Mouse (Mus musculus) lung, postnatal 25 days (tissue): ENCODE data around the gene Pkd1l3.

Experiments
- DNase-seq: peaks from one replicate; pipeline ENCODE4 v3.0.0; 2022; ENCODE audit warnings: low spot score

Gene Pkd1l3

GRCm38 (mm10) chr8:109632498-109632897 lies 18.2 kb downstream of the Pkd1l3 start:
- no peak for DNase-seq

GRCm38 (mm10) chr8:109635146-109635545 lies 20.8 kb downstream of the Pkd1l3 start:
- no peak for DNase-seq

DNA sequence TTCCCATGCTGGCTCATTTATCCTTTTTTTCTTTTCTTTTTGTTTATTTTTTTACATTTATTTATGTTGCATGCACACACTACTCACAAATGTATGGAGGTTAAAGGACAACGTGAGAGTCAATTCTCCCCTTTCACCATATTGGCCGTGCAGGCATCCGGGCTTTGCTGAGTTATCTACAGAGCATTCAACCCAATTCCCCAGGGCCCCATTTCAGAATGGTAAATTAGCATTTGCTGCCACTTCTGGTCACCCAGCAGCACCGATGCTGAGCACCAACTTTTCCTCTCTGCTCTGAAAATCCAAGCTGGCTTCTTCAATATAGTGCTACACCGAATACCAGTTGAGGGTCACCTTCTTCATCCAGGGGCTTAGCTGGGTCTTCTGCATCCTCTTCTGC lies 24.5 kb downstream of the Pkd1l3 start:
- no peak for DNase-seq

GRCm38 (mm10) chr8:109640410-109640809 lies 26.1 kb downstream of the Pkd1l3 start:
- no peak for DNase-seq

- DNase-seq, result no peak
These were observed 26.9 kb downstream of the Pkd1l3 start for GRCm38 (mm10) chr8:109641236-109641635.

- DNase-seq, result no peak
These were observed 33.0 kb downstream of the Pkd1l3 start for GRCm38 (mm10) chr8:109647331-109647730.

DNA sequence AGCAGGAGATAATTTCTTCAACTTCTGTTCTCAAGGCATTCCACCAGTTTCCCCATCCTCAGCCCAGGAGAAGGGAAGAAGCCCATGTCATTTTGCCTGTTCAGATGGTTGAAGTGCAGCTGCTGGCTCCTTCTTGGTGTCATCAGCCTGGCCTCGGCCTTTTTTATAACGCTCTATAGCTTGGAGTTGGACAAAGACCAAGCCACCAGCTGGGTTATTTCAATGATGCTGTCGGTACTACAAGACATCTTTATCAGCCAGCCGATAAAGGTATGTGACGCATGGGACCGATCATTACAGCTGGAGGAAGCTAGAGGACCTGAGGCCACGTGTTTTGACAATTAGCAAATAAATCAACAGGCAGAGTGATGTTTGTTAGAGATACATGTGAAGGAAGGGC lies 34.2 kb downstream of the Pkd1l3 start:
- DNase-seq, result no peak

DNA sequence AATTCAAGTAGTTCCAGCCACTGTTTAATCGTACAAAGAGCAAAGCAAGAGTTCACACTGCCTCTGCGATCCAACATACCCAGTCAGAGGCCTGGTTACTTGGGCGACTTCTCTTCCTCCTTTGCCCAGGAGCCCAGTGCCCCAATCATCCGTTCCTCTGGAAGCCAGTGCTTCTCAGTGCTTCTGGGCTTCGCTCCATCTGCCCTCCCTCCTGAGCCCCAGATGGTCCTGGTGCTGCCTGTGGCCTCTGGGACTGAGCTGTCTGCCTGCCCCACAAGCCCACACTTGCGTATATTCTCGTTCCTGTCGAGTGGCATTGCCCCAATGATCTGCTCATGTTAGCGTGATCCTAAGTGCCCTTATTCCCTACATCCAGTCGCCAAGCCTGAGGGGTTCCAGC lies 36.5 kb downstream of the Pkd1l3 start:
- DNase-seq, result no peak

- DNase-seq, result no peak
These were observed 42.5 kb downstream of the Pkd1l3 start for GRCm38 (mm10) chr8:109656860-109657259.

GRCm38 (mm10) chr8:109662328-109662727 lies 48.0 kb downstream of the Pkd1l3 start:
- DNase-seq, result no peak

GRCm38 (mm10) chr8:109666616-109667015 lies 52.3 kb downstream of the Pkd1l3 start:
- no peak for DNase-seq

DNA sequence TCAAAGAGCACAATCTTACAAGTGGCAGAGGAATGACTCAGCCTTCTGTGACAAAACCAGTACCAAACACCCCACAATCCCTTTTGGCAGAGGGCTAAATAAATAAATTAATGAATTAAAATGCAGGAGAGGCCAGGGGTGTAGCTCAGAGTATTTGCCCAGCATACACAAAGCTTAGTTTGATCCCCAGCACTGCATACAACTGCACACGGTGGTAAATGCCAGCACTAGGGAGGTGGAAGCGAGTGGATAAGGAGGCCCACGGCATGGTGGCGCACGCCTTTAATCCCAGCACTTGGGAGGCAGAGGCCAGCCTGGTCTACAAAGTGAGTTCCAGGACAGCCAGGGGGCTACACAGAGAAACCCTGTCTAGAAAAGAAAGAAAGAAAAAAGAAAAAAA lies 58.3 kb downstream of the Pkd1l3 start:
- no peak for DNase-seq

DNA sequence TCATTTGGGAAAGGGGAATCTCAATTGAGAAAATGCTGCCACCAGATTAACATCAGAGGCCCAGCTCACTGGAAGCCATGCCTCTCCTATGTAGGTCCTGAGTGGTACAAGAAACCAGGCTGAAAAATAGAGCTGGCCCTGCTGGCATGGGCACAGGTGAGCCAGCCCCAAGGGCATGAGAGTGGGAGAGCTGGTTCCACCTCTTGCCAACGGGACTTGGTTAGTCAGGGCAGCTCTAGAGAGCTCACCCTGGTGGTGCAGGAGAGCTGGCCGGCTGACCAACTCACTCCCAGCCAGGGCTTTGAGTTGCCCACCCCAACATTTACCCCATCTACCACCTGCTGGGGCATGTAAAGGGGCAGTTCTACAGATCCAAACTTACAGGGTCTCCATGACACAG lies 59.3 kb downstream of the Pkd1l3 start:
- no peak for DNase-seq

DNA sequence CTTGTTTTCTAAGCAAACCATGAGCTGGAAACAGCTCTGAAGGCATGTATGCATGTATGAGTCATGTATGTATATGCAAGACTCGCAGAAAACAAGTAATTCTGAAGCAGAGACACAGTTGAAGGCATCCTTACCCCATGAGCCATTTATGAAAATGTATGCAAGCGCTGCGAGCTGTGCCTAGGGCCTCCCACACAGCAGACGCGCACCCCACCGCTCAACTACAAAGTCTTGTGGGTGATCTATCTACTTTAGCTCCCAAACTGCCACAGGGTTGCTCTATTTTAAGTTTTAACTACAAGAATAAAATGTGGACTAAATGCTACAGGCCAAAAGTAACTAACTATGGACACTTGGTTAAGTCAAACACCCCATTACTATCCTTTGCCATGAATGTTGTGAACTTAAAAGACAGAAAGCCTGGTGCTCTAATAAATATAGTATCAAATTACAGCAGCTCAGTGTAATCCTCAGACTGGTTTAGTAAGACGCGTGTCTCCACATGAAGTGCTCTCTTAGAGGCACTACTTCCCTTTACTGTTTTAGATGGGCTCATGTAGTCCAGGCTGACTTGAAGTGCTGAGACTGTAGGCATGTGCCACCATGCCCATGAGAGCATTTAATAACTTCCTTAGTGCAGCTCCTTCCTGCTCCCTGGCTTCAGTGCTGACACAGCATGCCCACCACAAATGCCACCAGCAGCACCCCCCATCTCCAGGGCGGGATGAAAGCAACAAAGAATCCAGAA lies 61.8 kb downstream of the Pkd1l3 start:
- DNase-seq, result no peak

DNA sequence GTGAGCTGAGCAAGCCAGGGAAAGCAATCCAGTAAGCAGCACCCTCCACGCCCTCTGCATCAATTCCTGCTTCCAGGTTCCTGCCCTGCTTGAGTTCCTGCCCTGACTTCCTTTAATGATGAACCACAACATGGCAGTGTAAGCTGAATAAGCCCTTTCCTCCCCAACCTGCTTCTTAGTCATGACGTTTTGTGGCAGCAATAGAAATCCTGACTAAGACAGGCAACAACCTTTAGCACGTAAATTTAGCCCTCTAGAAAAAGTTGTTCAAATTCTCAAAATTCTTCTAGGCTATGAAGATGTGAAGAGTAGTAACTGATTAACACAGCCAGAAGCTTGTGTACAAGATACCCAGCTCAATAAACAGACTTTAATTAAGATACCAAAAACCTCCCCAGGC lies 67.2 kb downstream of the Pkd1l3 start:
- DNase-seq, result no peak

GRCm38 (mm10) chr8:109682120-109682519 lies 67.8 kb downstream of the Pkd1l3 start:
- DNase-seq, result no peak

DNA sequence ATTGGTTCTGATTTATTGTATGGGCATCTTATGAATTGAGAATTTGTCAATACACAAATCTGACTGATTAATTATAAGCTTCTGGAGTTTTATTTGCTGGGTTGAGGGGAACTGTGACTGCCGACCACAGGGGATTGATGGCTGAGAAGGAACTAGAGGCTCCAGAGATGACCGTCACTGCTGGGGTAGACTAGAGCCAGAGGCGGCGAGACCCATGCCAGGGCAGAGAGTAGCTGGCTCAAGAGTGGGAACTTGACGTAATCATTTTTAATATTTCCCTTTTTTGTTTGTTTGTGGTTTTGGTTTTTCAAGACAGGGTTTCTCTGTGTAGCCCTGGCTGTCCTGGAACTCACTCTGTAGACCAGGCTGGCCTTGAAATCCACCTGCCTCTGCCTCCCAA lies 72.9 kb downstream of the Pkd1l3 start:
- DNase-seq, result no peak

DNA sequence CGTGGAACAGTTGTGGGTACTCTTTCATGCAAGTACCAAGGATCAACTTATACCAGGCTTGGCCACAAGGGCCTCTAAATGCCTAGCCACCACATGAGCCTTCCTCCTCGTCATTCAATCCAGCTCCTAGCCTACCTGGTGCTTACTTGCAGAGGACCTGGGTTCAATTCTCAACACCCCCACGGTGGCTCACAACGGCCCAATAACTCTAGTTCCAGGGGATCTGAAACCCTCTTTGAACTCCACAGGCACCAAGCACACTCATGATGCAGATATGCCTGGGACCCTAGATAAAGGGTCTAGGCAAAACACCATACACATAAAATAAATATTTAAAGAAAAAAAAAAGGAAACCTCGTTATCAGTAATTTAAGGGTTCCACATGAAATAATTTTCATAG lies 77.5 kb downstream of the Pkd1l3 start:
- no peak for DNase-seq

GRCm38 (mm10) chr8:109692443-109693145 lies 78.3 kb downstream of the Pkd1l3 start:
- DNase-seq, result peak; percentile 36

DNA sequence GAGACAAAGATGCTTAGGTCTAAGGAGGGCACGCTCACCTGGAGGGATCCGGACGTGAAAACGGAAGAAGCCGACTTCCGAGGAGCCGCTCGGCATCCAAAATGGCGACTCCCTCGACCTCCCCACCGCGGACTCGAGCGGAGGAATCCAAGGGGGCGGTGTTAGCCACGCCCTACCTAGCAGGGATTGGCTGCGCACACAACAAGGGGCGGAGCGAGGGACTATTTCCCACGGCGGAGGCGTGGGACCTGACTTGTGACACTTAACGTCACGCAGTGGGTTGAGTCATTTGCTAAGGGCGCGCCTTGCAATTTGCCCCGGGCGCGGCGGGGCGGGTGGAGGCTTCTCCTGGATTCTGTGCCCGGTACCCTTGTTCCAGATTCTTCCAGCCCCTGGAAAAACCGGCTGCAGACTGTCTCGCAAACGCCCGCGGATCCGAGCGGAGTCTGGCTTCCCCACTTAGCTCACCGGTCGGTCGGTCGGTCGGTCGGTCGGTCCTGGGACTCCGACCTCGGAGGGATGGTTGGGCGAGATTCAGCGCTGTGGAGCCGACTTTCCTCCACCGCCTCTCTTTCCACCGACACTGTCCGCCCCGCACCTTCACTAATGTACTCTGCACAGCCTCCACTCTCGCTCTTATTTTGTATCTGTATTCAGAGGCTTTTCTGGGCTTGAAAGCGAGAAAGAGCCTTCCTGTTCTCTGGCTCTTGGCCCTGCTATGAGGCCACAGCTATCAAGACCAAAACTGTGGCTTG lies 79.0 kb downstream of the Pkd1l3 start, which contains the start of gene Ist1:
TSS of gene Ist1 (minus strand) at position 115 of the 755 bp plus-strand sequence.
- peak; percentile 98 for DNase-seq

DNA sequence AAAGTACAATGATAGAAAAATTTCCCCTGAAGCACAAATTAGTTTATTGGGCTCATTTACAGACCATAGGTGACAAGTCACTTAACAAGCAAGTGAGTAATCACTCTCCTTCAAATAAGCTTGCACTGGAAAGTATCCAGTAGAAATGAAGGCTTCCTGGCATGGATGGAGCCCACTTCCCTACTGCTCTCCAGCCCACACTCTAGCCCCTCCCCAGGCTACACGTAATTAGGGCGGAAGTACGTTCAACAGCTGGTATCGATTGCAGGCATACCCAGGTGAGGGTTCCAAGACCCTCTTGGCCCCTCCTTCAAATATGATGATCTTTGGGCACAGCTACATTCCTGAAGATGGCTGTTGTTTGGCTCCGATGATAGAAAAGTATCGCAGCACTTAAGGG lies 79.8 kb downstream of the Pkd1l3 start:
- DNase-seq, result no peak

- no peak for DNase-seq
These were observed 83.4 kb downstream of the Pkd1l3 start for GRCm38 (mm10) chr8:109697754-109698153.

DNA sequence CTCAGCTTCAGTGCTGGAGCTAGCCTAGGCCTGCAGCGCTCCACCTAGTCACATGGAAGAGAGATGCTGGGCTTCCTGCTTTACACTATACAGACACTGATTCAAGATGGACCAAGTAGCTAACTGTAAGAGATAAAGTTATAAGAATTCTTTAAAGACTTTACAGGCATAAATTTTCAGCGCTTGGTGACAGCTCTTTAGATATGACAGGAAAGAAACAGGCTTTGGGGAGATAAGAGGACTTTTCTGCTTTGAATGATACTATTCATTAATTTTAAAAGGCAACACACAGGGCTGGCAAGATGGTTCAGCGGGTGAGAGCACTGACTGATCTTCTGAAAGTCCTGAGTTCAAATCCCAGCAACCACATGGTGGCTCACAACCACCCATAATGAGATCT lies 84.2 kb downstream of the Pkd1l3 start:
- no peak for DNase-seq
